Mouse (Mus musculus) intestine, postnatal 0 days (tissue): ENCODE measurements around the gene Lrg1. TPM values are rescaled to one million over a fixed set of nuclear protein-coding genes. Genes with fewer than 3 reads are reported as not detected.

Source experiments
- ATAC-seq: fragments of 200-750 bp; cut with Nextera tagmentation; 2 replicates; pipeline ENCODE4 v1.8.0; 2017; ENCODE audit warnings: mild to moderate bottlenecking, moderate TSS enrichment, moderate library complexity
- H3K27ac ChIP-seq: fragments of 300-500 bp; sonication (generic); 2 replicates; pipeline ENCODE4 v1.5.1; 2014; ENCODE audit warnings: mild to moderate bottlenecking, low read depth, low read length, moderate library complexity
- H3K27me3 ChIP-seq: fragments of 300-500 bp; sonication (generic); replicated peaks from 2 replicates; pipeline ENCODE4 v1.6.1; 2014; ENCODE audit warnings: low read length, mixed read lengths; ENCODE audit not compliant: control insufficient read depth, insufficient read depth
- H3K36me3 ChIP-seq: fragments of 300-500 bp; sonication (generic); 2 replicates; pipeline ENCODE4 v1.6.1; 2014; ENCODE audit warnings: mild to moderate bottlenecking, moderate library complexity; ENCODE audit not compliant: control insufficient read depth, insufficient read depth
- H3K4me1 ChIP-seq: fragments of 300-500 bp; sonication (generic); replicated peaks from 2 replicates; pipeline ENCODE4 v1.6.1; 2014; ENCODE audit warnings: antibody characterized with exemption, low read length, mixed read lengths; ENCODE audit not compliant: control insufficient read depth, insufficient read depth
- H3K4me2 ChIP-seq: fragments of 300-500 bp; sonication (generic); replicated peaks from 2 replicates; pipeline ENCODE4 v1.6.1; 2014; ENCODE audit warnings: low read depth, mild to moderate bottlenecking, moderate library complexity
- H3K4me3 ChIP-seq: fragments of 300-500 bp; sonication (generic); 2 replicates; pipeline ENCODE4 v1.5.1; 2014; ENCODE audit warnings: low read depth, low read length
- H3K9ac ChIP-seq: fragments of 300-500 bp; sonication (generic); 2 replicates; pipeline ENCODE4 v1.6.1; 2014; ENCODE audit warnings: mild to moderate bottlenecking, low read depth, low read length
- H3K9me3 ChIP-seq: fragments of 300-500 bp; sonication (generic); 2 replicates; pipeline ENCODE4 v1.6.1; 2016; ENCODE audit warnings: mixed run types; ENCODE audit not compliant: control insufficient read depth
- CTCF ChIP-seq: sonication (generic); IDR thresholded peaks from 2 replicates; pipeline ENCODE4 v1.5.1; 2016; ENCODE audit warnings: low read depth, mild to moderate bottlenecking, control low read depth, antibody characterized with exemption, moderate library complexity
- WGBS: fragments of 180-500 bp; shearing (Covaris S2); extraction: QIAGEN DNeasy Blood & Tissue Kit; methylation state at CpG from one replicate; pipeline ENCODE4 v1.1.7; 2014; 5-methylcytosine and 5-hydroxymethylcytosine counted together
- polyA plus RNA-seq: library from polyadenylated mRNA; unstranded; fragments of >200 nt; fragmentation: Nextera tagmentation; extraction: Ambion mirVana; gene quantifications from 2 replicates; pipeline ENCODE4 v1.2.1, GENCODE M21; 2015

The Lrg1 gene
- polyA plus RNA-seq, 1 experiment from 2014 or later: 3.6 TPM

GRCm38 (mm10) chr17:56132661-56133060 lies 10.9 kb upstream of the Lrg1 start:
- no peaks in the 10 kb centered on the region for H3K27me3 ChIP-seq
- peaks cover 12% of the 10 kb centered on the region for H3K36me3 ChIP-seq
- ATAC-seq: no peak
- WGBS: 3% methylated on average over 14 of the region's 14 CpGs
- TF ChIP-seq CTCF: peak; percentile 86
- peak overlapping the region; percentile 41 for H3K4me2 ChIP-seq
- no peaks in the 10 kb centered on the region for H3K9me3 ChIP-seq
- no peak overlapping the region for H3K27ac ChIP-seq
- H3K4me1 ChIP-seq: peaks cover 10% of the 10 kb centered on the region; the same call in 1 of the 2 replicates
- no peak overlapping the region for H3K9ac ChIP-seq
- no peak overlapping the region for H3K4me3 ChIP-seq

DNA sequence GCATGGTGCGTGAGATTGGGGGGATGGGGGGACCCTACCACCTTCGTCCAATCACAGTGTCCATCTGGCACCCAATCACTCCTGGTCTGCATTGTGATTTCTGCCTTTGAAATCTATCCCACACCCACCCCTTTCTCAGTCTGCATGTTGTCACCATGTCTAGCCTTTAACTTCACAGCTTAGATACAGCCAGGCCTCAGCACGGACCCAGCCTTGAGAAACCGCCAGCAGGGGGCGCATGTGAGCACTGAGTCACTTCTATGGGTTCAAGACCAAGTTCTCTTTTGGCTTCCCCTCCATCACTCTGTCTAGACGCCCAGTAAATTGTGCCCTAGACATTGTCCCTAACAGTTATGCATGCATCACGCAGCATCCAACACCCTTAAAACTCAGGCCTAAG lies 10.0 kb upstream of the Lrg1 start:
- peaks cover 10% of the 10 kb centered on the region; the same call in 1 of the 2 replicates for H3K4me1 ChIP-seq
- no peak overlapping the region for H3K4me3 ChIP-seq
- H3K27ac ChIP-seq: no peak overlapping the region
- 43% methylated on average over 7 of the region's 7 CpGs for WGBS
- no peak overlapping the region for H3K9ac ChIP-seq
- no peak overlapping the region for H3K4me2 ChIP-seq
- ATAC-seq: no peak
- no peaks in the 10 kb centered on the region for H3K27me3 ChIP-seq
- H3K9me3 ChIP-seq: no peaks in the 10 kb centered on the region
- TF ChIP-seq CTCF: peak; percentile 82
- peaks cover 12% of the 10 kb centered on the region for H3K36me3 ChIP-seq

GRCm38 (mm10) chr17:56131136-56131535 lies 9.3 kb upstream of the Lrg1 start:
- H3K4me3 ChIP-seq: no peak overlapping the region
- H3K4me1 ChIP-seq: peaks cover 10% of the 10 kb centered on the region; the same call in 1 of the 2 replicates
- H3K27ac ChIP-seq: no peak overlapping the region
- H3K9ac ChIP-seq: no peak overlapping the region
- H3K9me3 ChIP-seq: no peaks in the 10 kb centered on the region
- TF ChIP-seq CTCF: no peak
- 84% methylated on average over 10 of the region's 10 CpGs for WGBS
- no peaks in the 10 kb centered on the region for H3K27me3 ChIP-seq
- ATAC-seq: no peak
- H3K36me3 ChIP-seq: peaks cover 12% of the 10 kb centered on the region
- H3K4me2 ChIP-seq: no peak overlapping the region

DNA sequence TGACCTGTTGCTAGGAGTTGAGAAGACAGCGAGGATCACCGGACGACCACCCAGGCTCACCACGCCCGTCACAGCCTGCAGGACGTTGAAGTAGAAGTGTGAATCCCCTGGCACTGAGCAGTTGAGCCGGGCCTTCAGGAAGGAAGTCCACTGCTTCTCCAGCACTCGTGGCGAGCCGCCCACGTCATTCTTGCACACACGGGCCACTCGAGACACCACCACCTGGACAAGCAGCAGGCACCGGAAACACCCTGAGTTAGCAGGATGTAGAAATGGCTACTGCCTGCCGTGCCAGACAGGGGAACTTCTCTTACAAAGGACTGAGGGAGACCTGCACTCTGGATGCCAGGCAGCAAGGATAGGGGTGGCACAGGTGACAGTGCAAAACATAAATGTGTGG lies 6.4 kb upstream of the Lrg1 start:
- TF ChIP-seq CTCF: no peak
- H3K27ac ChIP-seq: no peak overlapping the region

GRCm38 (mm10) chr17:56126175-56126574 lies 4.4 kb upstream of the Lrg1 start:
- H3K9ac ChIP-seq: no peak overlapping the region
- no peaks in the 10 kb centered on the region; the same call in 1 of the 2 replicates for H3K4me1 ChIP-seq
- H3K9me3 ChIP-seq: peaks cover 9% of the 10 kb centered on the region
- H3K36me3 ChIP-seq: peaks cover 17% of the 10 kb centered on the region
- H3K4me3 ChIP-seq: no peak overlapping the region
- ATAC-seq: no peak
- TF ChIP-seq CTCF: no peak
- 74% methylated on average over 11 of the region's 11 CpGs for WGBS
- H3K27ac ChIP-seq: no peak overlapping the region
- no peak overlapping the region for H3K4me2 ChIP-seq
- peaks cover 31% of the 10 kb centered on the region for H3K27me3 ChIP-seq

More for the DNA sequence above, 6.4 kb upstream of the Lrg1 start:
- peaks cover 3% of the 10 kb centered on the region for H3K4me1 ChIP-seq
- peaks cover 14% of the 10 kb centered on the region for H3K36me3 ChIP-seq
- ATAC-seq: no peak
- H3K9ac ChIP-seq: no peak overlapping the region
- H3K4me2 ChIP-seq: no peak overlapping the region
- 75% methylated on average over 15 of the region's 15 CpGs for WGBS
- H3K9me3 ChIP-seq: no peaks in the 10 kb centered on the region
- H3K4me3 ChIP-seq: no peak overlapping the region
- peaks cover 12% of the 10 kb centered on the region for H3K27me3 ChIP-seq

DNA sequence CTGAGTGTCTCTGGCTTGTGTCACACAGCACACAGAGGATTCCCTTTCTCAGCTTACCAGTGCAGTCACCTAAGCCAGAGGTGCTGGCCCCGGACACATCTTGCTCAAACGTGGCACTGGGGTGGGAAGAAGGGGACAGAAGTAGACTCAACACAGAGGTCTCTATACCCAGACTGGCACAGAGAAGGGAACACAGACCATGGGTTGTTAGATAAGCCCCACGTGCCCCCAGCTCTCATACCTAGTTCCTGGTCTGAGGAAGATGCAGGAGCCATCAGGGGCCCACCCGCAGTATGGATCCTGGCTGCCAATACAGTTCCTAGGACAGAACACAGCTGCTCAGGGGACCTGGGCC lies 3.5 kb upstream of the Lrg1 start:
- Histone ChIP-seq H3K4me1 (no peaks in the 10 kb centered on the region; the same call in 1 of the 2 replicates), H3K4me2 (no peak overlapping the region), H3K9ac (no peak overlapping the region), H3K27ac (no peak overlapping the region), H3K4me3 (no peak overlapping the region), H3K9me3 (peaks cover 9% of the 10 kb centered on the region), H3K27me3 (peaks cover 40% of the 10 kb centered on the region), H3K36me3 (peaks cover 9% of the 10 kb centered on the region)
- ATAC-seq: no peak
- 94% methylated on average over 4 of the region's 4 CpGs for WGBS
- TF ChIP-seq CTCF: no peak
